ENCODE assay signal across 20 mouse cellular contexts in the genomic region with DNA sequence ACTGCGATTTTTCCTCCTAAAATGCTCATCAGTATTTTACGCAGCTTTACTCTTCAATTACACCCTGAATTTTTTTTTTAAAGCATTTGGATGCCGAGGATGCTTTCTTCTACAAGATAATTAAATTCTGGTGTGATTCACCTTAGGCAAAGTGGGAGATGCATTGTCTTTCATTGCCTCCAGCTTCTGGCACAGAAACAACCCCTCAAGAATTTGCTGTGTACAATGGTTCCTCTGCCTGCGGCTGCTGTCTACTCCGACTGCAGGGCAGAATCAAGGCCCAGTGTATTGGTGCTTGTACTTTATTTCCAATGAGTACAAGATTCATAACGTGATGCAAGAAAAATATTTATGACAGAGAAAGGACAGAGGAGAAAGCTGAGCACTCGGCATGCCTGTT.
A peak's percentile ranks its signal among the peaks of the same experiment; 100 is the strongest.
DNase-seq lines count a peak whose midpoint lies in the region; ATAC-seq lines count a peak whose summit lies in the region.
"Had no signal": no experiment of that assay in that cellular context is flagged by ENCODE, and none has a peak within 500 bp of the region (broad histone marks: within the 10 kb centered on the region; RNA-seq: fewer than 3 reads in every experiment).

No protein-coding gene starts in this region.

- no peak for ATAC-seq in forebrain, embryonic 16.5 days
- ATAC-seq in forebrain, embryonic 15.5 days (replicated peaks) = no peak
- ATAC-seq: activated CD4-positive, CD25-positive, alpha-beta regulatory T cell, adult 4 months; Patski had no signal

- H3K36me3 ChIP-seq in forebrain, embryonic 16.5 days (ENCODE audit: control insufficient read depth, insufficient read depth) = no peaks in the 10 kb centered on the region
- no peaks in the 10 kb centered on the region for H3K36me3 ChIP-seq in forebrain, embryonic 15.5 days
- H3K36me3 ChIP-seq: embryonic facial prominence, embryonic 13.5 days; embryonic facial prominence, embryonic 15.5 days; forebrain, embryonic 10.5 days; forebrain, embryonic 12.5 days had no signal

- 49% methylated on average over 7 of the region's 7 CpGs for WGBS in forebrain, embryonic 16.5 days
- WGBS in forebrain, embryonic 15.5 days = 52% methylated on average over 7 of the region's 7 CpGs

- H3K27me3 ChIP-seq in forebrain, embryonic 16.5 days (replicated peaks; ENCODE audit: control insufficient read depth, insufficient read depth, low read length) = no peaks in the 10 kb centered on the region
- no peaks in the 10 kb centered on the region for H3K27me3 ChIP-seq in forebrain, embryonic 15.5 days
- H3K27me3 ChIP-seq: embryonic facial prominence, embryonic 13.5 days; embryonic facial prominence, embryonic 15.5 days; forebrain, embryonic 12.5 days had no signal

- H3K4me1 ChIP-seq in forebrain, embryonic 16.5 days (replicated peaks; ENCODE audit: control insufficient read depth, insufficient read depth, low read length) = peaks cover 3% of the 10 kb centered on the region; the same call in 1 of the 2 replicates
- H3K4me1 ChIP-seq in forebrain, embryonic 15.5 days = peaks cover 5% of the 10 kb centered on the region; the same call in 1 of the 2 replicates
- H3K4me1 ChIP-seq: forebrain, embryonic 12.5 days had no signal

- peak; percentile 80 for DNase-seq in Muller cell, postnatal 12 days (ENCODE audit: inconsistent ontology term)
- DNase-seq in brain, adult 2 months (ENCODE audit: low read depth, low spot score) = peak; percentile 24
- DNase-seq in cerebellum, adult 18-20 months = no peak
- DNase-seq: adrenal gland, adult 8-10 months; adrenal gland, postnatal 14 days; cerebellum, adult 11-12 months; cerebellum, adult 8-10 months; cerebellum, adult 9-11 months; cerebellum, postnatal 14 days; cerebellum, postnatal 36 days; embryo, embryonic 11 days had no signal

- no peak overlapping the region for H3K4me2 ChIP-seq in forebrain, embryonic 16.5 days (ENCODE audit: low read length)
- H3K4me2 ChIP-seq in forebrain, embryonic 15.5 days (replicated peaks) = no peak overlapping the region
- H3K4me2 ChIP-seq: embryonic facial prominence, embryonic 13.5 days; embryonic facial prominence, embryonic 15.5 days; forebrain, embryonic 12.5 days had no signal

- H3K9me3 ChIP-seq in forebrain, embryonic 16.5 days (ENCODE audit: control insufficient read depth, low read length) = no peaks in the 10 kb centered on the region
- no peaks in the 10 kb centered on the region for H3K9me3 ChIP-seq in forebrain, embryonic 15.5 days
- H3K9me3 ChIP-seq: embryonic facial prominence, embryonic 13.5 days; embryonic facial prominence, embryonic 15.5 days; forebrain, embryonic 10.5 days; forebrain, embryonic 12.5 days had no signal

- H3K4me3 ChIP-seq in forebrain, embryonic 16.5 days (replicated peaks; ENCODE audit: low read length) = no peak overlapping the region
- no peak overlapping the region for H3K4me3 ChIP-seq in forebrain, embryonic 15.5 days
- H3K4me3 ChIP-seq: embryonic facial prominence, embryonic 13.5 days; embryonic facial prominence, embryonic 15.5 days; erythroblast, embryonic 14.5 days; forebrain, embryonic 10.5 days; forebrain, embryonic 12.5 days had no signal

- H3K27ac ChIP-seq in forebrain, embryonic 16.5 days (ENCODE audit: low read length) = no peak overlapping the region
- H3K27ac ChIP-seq in forebrain, embryonic 15.5 days (replicated peaks) = no peak overlapping the region
- H3K27ac ChIP-seq: embryonic facial prominence, embryonic 13.5 days; embryonic facial prominence, embryonic 15.5 days; forebrain, embryonic 10.5 days; forebrain, embryonic 12.5 days had no signal

- H3K9ac ChIP-seq in forebrain, embryonic 16.5 days (replicated peaks; ENCODE audit: low read depth, low read length) = 0 out of 2 replicates have a peak overlapping the region, but pooled peaks have one; percentile 9
- no peak overlapping the region for H3K9ac ChIP-seq in forebrain, embryonic 15.5 days (replicated peaks)
- H3K9ac ChIP-seq: embryonic facial prominence, embryonic 13.5 days; embryonic facial prominence, embryonic 15.5 days; forebrain, embryonic 12.5 days had no signal

Comparison
In these comparisons a context has a peak if more than half of its experiments do, and no peak if none do; other contexts are left out.
1. DNase-seq: peak in Muller cell, postnatal 12 days (single experiment) and brain, adult 2 months (single experiment); none in cerebellum, adult 18-20 months (0 of 2).